Mouse (Mus musculus) kidney, adult 9 months (tissue): ENCODE measurements around the gene Eif4e3.

ENCODE experiments used
- DNase-seq: peaks from one replicate; pipeline ENCODE4 v3.0.0; 2022

The Eif4e3 gene

GRCm38 (mm10) chr6:99663232-99663631 is 3.3 kb downstream of the Eif4e3 start:
- DNase-seq = no peak

- no peak for DNase-seq
Observed at GRCm38 (mm10) chr6:99660443-99660842, 6.1 kb downstream of the Eif4e3 start.

- no peak for DNase-seq
Observed at GRCm38 (mm10) chr6:99658586-99658985, 8.0 kb downstream of the Eif4e3 start.

GRCm38 (mm10) chr6:99656088-99656487 is 10.5 kb downstream of the Eif4e3 start:
- no peak for DNase-seq

- no peak for DNase-seq
Observed at GRCm38 (mm10) chr6:99655488-99655887, 11.1 kb downstream of the Eif4e3 start.

- DNase-seq = no peak
Observed at GRCm38 (mm10) chr6:99654343-99654742, 12.2 kb downstream of the Eif4e3 start.

- DNase-seq = no peak
Observed at GRCm38 (mm10) chr6:99652341-99652740, 14.2 kb downstream of the Eif4e3 start.

GRCm38 (mm10) chr6:99649307-99649706 is 17.3 kb downstream of the Eif4e3 start:
- DNase-seq = no peak

- no peak for DNase-seq
Observed at GRCm38 (mm10) chr6:99646344-99646743, 20.2 kb downstream of the Eif4e3 start.

GRCm38 (mm10) chr6:99644876-99645275 is 21.7 kb downstream of the Eif4e3 start:
- DNase-seq = no peak

- no peak for DNase-seq
Observed at GRCm38 (mm10) chr6:99644386-99644785, 22.2 kb downstream of the Eif4e3 start.

- DNase-seq = peak; percentile 79
Observed at GRCm38 (mm10) chr6:99643439-99644199, 23.0 kb downstream of the Eif4e3 start.

GRCm38 (mm10) chr6:99637456-99637855 is 29.1 kb downstream of the Eif4e3 start:
- no peak for DNase-seq

GRCm38 (mm10) chr6:99636801-99637200 is 29.8 kb downstream of the Eif4e3 start:
- DNase-seq = no peak

GRCm38 (mm10) chr6:99636121-99636520 is 30.4 kb downstream of the Eif4e3 start:
- DNase-seq = no peak

- no peak for DNase-seq
Observed at GRCm38 (mm10) chr6:99632121-99632980, 34.2 kb downstream of the Eif4e3 start.

GRCm38 (mm10) chr6:99631637-99632036 is 34.9 kb downstream of the Eif4e3 start:
- DNase-seq = no peak

- peak; percentile 18 for DNase-seq
Observed at GRCm38 (mm10) chr6:99629726-99630458, 36.7 kb downstream of the Eif4e3 start.

- no peak for DNase-seq
Observed at GRCm38 (mm10) chr6:99626347-99626746, 40.2 kb downstream of the Eif4e3 start.

- DNase-seq = no peak
Observed at GRCm38 (mm10) chr6:99625803-99626202, 40.8 kb downstream of the Eif4e3 start.

GRCm38 (mm10) chr6:99625306-99625705 is 41.3 kb downstream of the Eif4e3 start:
- DNase-seq = no peak

- DNase-seq = no peak
Observed at GRCm38 (mm10) chr6:99624542-99624941, 42.0 kb downstream of the Eif4e3 start.

- no peak for DNase-seq
Observed at GRCm38 (mm10) chr6:99623641-99624040, 42.9 kb downstream of the Eif4e3 start.
